Mouse (Mus musculus) liver, postnatal 0 days (tissue): ENCODE data around the gene Sptbn2. TPM values are rescaled to one million over a fixed set of nuclear protein-coding genes. Genes with fewer than 3 reads are reported as not detected.

Source experiments
- ATAC-seq: fragments of 200-750 bp; cut with Nextera tagmentation; 2 replicates; pipeline ENCODE4 v1.8.0; 2017; ENCODE audit warnings: mild to moderate bottlenecking, moderate library complexity
- DNase-seq: peaks from one replicate; pipeline ENCODE4 v3.0.0-alpha.2; 2016
- H3K27ac ChIP-seq: fragments of 300-500 bp; sonication (generic); 2 replicates; pipeline ENCODE4 v1.5.1; 2014; ENCODE audit warnings: antibody characterized with exemption, moderate library complexity, mild to moderate bottlenecking, low read depth
- H3K27me3 ChIP-seq: fragments of 300-500 bp; sonication (generic); 2 replicates; pipeline ENCODE4 v1.6.1; 2014; ENCODE audit warnings: low read length, control low read depth, mixed read lengths; ENCODE audit not compliant: insufficient read depth
- H3K36me3 ChIP-seq: fragments of 300-500 bp; sonication (generic); replicated peaks from 2 replicates; pipeline ENCODE4 v1.6.1; 2014; ENCODE audit warnings: mild to moderate bottlenecking, control low read depth, low read length, moderate library complexity, mixed read lengths; ENCODE audit not compliant: insufficient read depth
- H3K4me1 ChIP-seq: fragments of 300-500 bp; sonication (generic); 2 replicates; pipeline ENCODE4 v1.6.1; 2014; ENCODE audit warnings: antibody characterized with exemption, mild to moderate bottlenecking, control low read depth; ENCODE audit not compliant: insufficient read depth
- H3K4me2 ChIP-seq: fragments of 300-500 bp; sonication (generic); 2 replicates; pipeline ENCODE4 v1.6.1; 2014; ENCODE audit warnings: low read depth, mild to moderate bottlenecking, low read length, moderate library complexity, mixed read lengths
- H3K4me3 ChIP-seq: fragments of 300-500 bp; sonication (generic); 2 replicates; pipeline ENCODE4 v1.5.1; 2014; ENCODE audit warnings: low read depth, low read length
- H3K9ac ChIP-seq: fragments of 300-500 bp; sonication (generic); replicated peaks from 2 replicates; pipeline ENCODE4 v1.6.1; 2014; ENCODE audit warnings: mild to moderate bottlenecking, moderate library complexity
- H3K9me3 ChIP-seq: fragments of 300-500 bp; sonication (generic); 2 replicates; pipeline ENCODE4 v1.6.1; 2016; ENCODE audit warnings: mild to moderate bottlenecking, control low read depth, low read length, mixed read lengths
- CTCF ChIP-seq: sonication (generic); IDR thresholded peaks from 2 replicates; pipeline ENCODE4 v1.5.1; 2016; ENCODE audit warnings: antibody characterized with exemption, low read depth
- EP300 ChIP-seq: IDR thresholded peaks from 2 replicates; pipeline ENCODE4 v1.6.1; 2016; ENCODE audit warnings: antibody characterized with exemption, low read depth, mild to moderate bottlenecking
- WGBS: fragments of 180-500 bp; shearing (Covaris S2); extraction: QIAGEN DNeasy Blood & Tissue Kit; methylation state at CpG from one replicate; pipeline ENCODE4 v1.1.7; 2014; ENCODE audit not compliant: insufficient replicate concordance; 5-methylcytosine and 5-hydroxymethylcytosine counted together
- polyA plus RNA-seq: library from polyadenylated mRNA; unstranded; fragments of >200 nt; fragmentation: Nextera tagmentation; extraction: Ambion mirVana; gene quantifications from 2 replicates; pipeline ENCODE4 v1.2.1, GENCODE M21; 2015

The Sptbn2 gene
- polyA plus RNA-seq, 1 experiment from 2014 or later, result 0.59 TPM

DNA sequence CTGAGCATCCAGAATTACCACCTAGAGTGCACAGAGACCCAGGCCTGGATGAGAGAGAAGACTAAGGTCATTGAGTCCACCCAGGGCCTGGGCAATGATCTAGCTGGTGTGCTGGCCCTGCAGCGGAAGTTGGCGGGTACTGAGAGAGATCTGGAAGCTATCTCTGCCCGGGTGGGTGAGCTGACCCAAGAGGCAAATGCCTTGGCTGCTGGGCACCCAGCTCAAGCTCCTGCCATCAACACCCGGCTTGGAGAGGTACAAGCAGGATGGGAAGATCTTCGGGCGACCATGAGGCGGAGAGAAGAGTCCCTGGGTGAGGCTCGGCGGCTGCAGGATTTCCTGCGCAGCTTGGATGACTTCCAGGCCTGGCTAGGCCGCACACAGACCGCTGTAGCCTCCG is 26.9 kb downstream of the Sptbn2 start:
- ATAC-seq, result no peak
- H3K4me3 ChIP-seq, result no peak overlapping the region
- no peaks in the 10 kb centered on the region for H3K9me3 ChIP-seq
- H3K4me2 ChIP-seq, result no peak overlapping the region
- no peaks in the 10 kb centered on the region for H3K4me1 ChIP-seq
- no peaks in the 10 kb centered on the region for H3K36me3 ChIP-seq
- H3K27ac ChIP-seq, result no peak overlapping the region
- TF ChIP-seq CTCF (no peak), EP300 (no peak)
- H3K9ac ChIP-seq, result no peak overlapping the region
- no peaks in the 10 kb centered on the region for H3K27me3 ChIP-seq
- WGBS, result 75% methylated on average over 13 of the region's 13 CpGs
- DNase-seq, result no peak

DNA sequence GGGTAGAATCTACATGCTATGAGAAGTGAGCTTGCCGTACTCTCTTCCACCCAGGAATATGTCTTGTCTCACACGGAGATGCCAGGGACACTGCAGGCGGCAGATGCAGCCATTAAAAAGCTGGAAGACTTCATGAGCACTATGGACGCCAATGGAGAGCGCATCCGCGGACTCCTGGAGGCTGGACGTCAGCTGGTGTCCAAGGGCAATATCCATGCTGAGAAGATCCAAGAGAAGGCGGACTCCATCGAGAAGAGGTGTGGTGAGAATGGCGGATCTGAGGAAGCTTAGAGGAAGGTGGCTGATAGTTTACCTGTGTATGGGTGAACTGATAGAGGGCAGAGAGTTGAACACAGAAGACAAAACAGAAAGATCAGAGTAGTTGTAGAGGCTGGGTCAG is 28.1 kb downstream of the Sptbn2 start:
- Histone ChIP-seq H3K27me3 (no peaks in the 10 kb centered on the region), H3K9me3 (no peaks in the 10 kb centered on the region), H3K4me2 (no peak overlapping the region), H3K4me3 (no peak overlapping the region), H3K36me3 (no peaks in the 10 kb centered on the region), H3K4me1 (no peaks in the 10 kb centered on the region), H3K27ac (no peak overlapping the region), H3K9ac (no peak overlapping the region)
- ATAC-seq, result no peak
- DNase-seq, result no peak
- 81% methylated on average over 11 of the region's 11 CpGs for WGBS
- TF ChIP-seq CTCF (no peak), EP300 (no peak)

DNA sequence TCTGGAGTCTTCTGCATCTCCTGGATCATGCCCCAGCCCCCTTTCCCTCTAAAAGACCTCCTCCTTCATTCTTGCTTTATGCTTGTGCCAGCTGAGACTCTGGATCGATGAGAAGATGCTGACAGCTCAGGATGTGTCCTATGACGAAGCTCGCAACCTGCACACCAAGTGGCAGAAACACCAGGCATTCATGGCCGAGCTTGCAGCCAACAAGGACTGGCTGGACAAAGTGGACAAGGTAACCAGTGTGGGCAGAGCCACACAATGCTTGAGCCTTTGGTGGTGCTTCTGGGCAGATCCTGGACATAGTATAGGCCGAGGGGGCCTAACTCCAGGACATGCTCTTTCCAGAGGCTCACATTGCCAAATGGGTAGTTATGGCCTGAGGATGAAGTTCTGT is 28.8 kb downstream of the Sptbn2 start:
- no peak overlapping the region for H3K27ac ChIP-seq
- H3K4me1 ChIP-seq, result no peaks in the 10 kb centered on the region
- no peaks in the 10 kb centered on the region for H3K36me3 ChIP-seq
- no peak for TF ChIP-seq CTCF
- no peak for TF ChIP-seq EP300
- H3K4me3 ChIP-seq, result no peak overlapping the region
- H3K4me2 ChIP-seq, result no peak overlapping the region
- H3K9ac ChIP-seq, result no peak overlapping the region
- DNase-seq (no peak), ATAC-seq (no peak)
- no peaks in the 10 kb centered on the region for H3K9me3 ChIP-seq
- H3K27me3 ChIP-seq, result no peaks in the 10 kb centered on the region
- WGBS, result 81% methylated on average over 5 of the region's 5 CpGs

DNA sequence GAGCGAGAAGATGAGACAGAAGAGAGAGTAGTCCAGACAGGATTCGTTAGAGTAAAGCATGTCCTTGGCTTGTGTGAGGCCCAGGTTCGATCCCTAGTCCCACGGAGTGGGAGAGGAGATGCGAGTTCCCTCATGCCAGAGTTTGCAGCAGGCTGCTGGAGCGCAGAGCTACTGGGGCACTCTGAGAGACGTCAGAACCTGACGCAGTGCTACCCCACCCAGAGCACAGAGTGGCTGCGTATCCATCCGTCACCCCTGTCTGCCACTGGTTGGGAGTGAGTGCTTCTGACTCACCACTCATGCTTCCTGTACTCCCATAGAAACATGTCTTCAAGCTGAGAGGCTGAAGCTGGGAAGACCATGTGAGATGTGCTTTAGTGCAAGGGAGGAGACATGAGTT is 30.5 kb downstream of the Sptbn2 start:
- no peak overlapping the region for H3K4me3 ChIP-seq
- H3K27ac ChIP-seq, result no peak overlapping the region
- H3K27me3 ChIP-seq, result no peaks in the 10 kb centered on the region
- DNase-seq (no peak), ATAC-seq (no peak)
- no peak for TF ChIP-seq EP300
- TF ChIP-seq CTCF, result no peak
- H3K4me1 ChIP-seq, result no peaks in the 10 kb centered on the region
- no peaks in the 10 kb centered on the region for H3K36me3 ChIP-seq
- no peak overlapping the region for H3K4me2 ChIP-seq
- no peaks in the 10 kb centered on the region for H3K9me3 ChIP-seq
- H3K9ac ChIP-seq, result no peak overlapping the region
- 82% methylated on average over 10 of the region's 10 CpGs for WGBS

DNA sequence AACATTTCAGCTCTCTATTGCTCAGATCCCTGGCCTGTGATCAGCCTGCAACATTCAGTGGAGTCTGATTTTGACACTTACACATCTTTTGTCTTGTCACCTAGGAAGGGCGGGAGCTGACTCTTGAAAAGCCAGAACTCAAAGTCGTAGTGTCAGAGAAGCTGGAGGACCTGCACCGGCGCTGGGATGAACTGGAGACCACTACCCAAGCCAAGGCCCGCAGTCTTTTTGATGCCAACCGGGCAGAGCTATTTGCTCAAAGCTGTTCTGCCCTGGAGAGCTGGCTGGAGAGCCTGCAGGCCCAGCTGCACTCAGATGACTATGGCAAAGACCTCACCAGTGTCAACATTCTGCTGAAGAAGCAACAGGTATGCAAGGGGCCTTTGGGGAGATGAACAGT is 31.3 kb downstream of the Sptbn2 start:
- WGBS, result 83% methylated on average over 6 of the region's 6 CpGs
- Histone ChIP-seq H3K27ac (no peak overlapping the region), H3K36me3 (no peaks in the 10 kb centered on the region), H3K27me3 (no peaks in the 10 kb centered on the region), H3K4me3 (no peak overlapping the region), H3K9ac (no peak overlapping the region), H3K4me2 (no peak overlapping the region), H3K4me1 (no peaks in the 10 kb centered on the region), H3K9me3 (no peaks in the 10 kb centered on the region)
- DNase-seq, result no peak
- TF ChIP-seq CTCF (no peak), EP300 (no peak)
- ATAC-seq, result no peak

DNA sequence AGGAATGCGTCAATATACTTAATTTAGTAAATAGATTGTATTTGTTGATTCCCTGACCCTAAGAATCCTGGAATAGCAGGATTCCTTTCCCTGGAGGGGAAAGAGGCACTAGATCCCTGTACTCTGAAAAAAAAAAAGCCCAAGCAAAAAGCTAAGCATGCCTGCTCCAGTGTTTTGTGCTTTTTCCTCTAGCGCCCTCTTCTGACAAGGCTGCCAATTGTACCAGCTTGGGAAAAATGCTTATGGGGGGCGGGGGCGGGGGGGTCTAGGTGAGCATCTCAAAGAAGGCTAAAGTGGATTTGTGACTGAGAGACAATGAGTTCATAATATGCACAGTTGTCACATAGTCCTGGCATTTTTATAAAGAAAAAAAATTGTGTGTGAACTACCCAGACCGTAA is 32.6 kb downstream of the Sptbn2 start:
- Histone ChIP-seq H3K36me3 (no peaks in the 10 kb centered on the region), H3K27ac (no peak overlapping the region), H3K27me3 (no peaks in the 10 kb centered on the region), H3K4me2 (no peak overlapping the region), H3K9ac (no peak overlapping the region), H3K4me1 (no peaks in the 10 kb centered on the region), H3K4me3 (no peak overlapping the region), H3K9me3 (no peaks in the 10 kb centered on the region)
- TF ChIP-seq EP300, result no peak
- peak; percentile 67 for TF ChIP-seq CTCF
- WGBS, result 40% methylated on average over 5 of the region's 5 CpGs
- peak; percentile 35 for DNase-seq
- no peak for ATAC-seq

DNA sequence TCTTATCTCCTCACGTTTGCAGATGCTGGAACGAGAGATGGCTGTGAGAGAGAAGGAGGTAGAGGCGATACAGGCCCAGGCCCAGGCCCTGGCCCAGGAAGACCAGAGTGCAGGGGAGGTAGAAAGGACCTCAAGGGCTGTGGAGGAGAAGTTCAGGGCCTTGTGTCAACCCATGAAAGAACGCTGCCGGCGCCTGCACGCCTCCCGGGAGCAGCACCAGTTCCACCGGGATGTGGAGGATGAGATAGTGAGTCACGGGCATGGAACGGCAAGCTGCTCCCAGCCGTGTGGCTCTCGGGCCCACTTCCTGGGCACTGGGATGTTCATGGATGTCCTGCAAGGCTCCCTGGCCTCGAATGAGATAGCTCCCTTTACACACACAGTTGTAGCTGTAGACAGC is 33.1 kb downstream of the Sptbn2 start:
- ATAC-seq (no peak), DNase-seq (no peak)
- TF ChIP-seq EP300 (no peak), CTCF (no peak)
- Histone ChIP-seq H3K9ac (no peak overlapping the region), H3K27me3 (no peaks in the 10 kb centered on the region), H3K4me3 (no peak overlapping the region), H3K9me3 (no peaks in the 10 kb centered on the region), H3K4me2 (no peak overlapping the region), H3K4me1 (no peaks in the 10 kb centered on the region), H3K36me3 (no peaks in the 10 kb centered on the region), H3K27ac (no peak overlapping the region)
- WGBS, result 75% methylated on average over 14 of the region's 14 CpGs
